Mouse (Mus musculus): ENCODE measurements around the gene Irf2bp1.
A peak's percentile ranks its signal among the peaks of the same experiment; 100 is the strongest.

Gene Irf2bp1

GRCm38 (mm10) chr7:19000421-19000820, 3.4 kb upstream of the Irf2bp1 start:
- no peak for DNase-seq (ENCODE audit: low read depth, low spot score)

DNA sequence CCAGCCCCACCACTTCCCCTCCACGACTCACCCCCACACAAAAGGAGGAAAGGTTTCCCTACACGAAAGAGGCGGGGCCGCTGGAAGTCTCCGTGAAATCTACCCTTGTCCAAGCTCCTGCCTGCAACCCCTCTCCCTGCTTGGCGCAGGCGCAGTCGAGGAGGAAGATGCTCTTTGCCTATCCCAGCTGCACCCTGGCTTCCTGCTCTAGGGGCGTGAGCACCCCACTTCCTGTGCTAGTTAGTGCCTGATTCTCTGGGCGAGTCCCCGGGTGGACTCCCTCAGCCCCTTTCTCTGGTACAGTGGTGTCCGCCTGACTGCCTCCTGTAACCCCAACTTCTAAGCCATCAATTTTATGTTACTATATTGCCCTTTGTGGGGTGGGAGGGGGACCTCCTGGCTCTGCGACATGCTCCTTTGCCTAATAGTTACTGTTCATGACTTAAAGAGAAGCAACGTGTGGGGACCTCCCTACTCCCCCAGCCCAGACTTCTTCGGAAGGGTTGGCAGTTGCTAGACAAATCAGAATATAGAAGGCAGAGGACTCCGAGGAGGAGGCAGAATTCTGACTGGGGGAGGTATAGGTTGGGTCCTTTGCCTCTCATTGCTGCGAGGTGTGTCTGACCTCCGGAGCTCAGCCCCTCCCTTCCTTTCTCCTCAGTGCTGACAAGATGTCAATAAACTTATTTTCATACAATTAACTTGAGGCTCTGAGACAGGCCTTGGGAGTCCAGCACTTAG, 2.6 kb upstream of the Irf2bp1 start:
- DNase-seq (ENCODE audit: low read depth, low spot score): peak; percentile 49

DNA sequence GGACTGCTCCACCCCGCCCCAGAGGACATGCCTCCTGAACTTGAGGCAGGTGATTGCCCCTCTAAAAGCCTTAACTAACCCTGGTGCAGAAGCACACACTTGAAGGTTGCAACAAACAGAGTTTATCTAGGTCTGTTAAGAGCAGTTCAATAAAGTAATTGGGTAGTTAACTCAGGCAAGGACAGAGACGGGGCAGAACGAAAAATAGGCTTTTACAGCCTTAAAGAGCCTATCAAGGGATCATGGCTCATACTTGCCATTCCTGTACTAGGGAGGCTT, 2.1 kb upstream of the Irf2bp1 start:
- DNase-seq (ENCODE audit: low read depth, low spot score): no peak

DNA sequence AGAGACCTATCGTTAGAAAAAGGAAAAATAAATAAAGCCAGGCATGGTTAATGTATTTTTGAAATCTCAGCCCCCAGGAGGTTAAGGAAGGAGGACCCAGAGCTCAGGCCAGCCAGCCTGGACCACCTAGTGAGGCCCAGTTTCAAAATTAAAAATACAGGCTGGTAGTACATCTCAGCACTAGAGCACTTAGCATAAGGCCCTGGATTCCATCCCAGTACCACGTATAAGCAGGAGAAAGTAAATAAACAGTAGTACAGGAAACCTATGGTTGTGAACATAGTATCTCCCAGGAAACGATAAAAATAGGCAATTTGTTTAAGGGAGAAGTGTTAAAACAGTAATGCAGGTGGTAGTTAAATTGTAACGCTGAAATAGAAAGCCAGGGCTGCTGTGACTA, 1.7 kb upstream of the Irf2bp1 start:
- DNase-seq (ENCODE audit: low read depth, low spot score): no peak

GRCm38 (mm10) chr7:19002848-19003498, 871 bp upstream of the Irf2bp1 start:
- peak; percentile 75 for DNase-seq (ENCODE audit: low read depth, low spot score)

GRCm38 (mm10) chr7:19004631-19005079, 811 bp downstream of the Irf2bp1 start:
- no peak for DNase-seq (ENCODE audit: low read depth, low spot score)

- no peak for DNase-seq (ENCODE audit: low read depth, low spot score)
Measured at GRCm38 (mm10) chr7:19005417-19006121, 1.7 kb downstream of the Irf2bp1 start.

- DNase-seq (ENCODE audit: low read depth, low spot score): peak; percentile 64
Measured at GRCm38 (mm10) chr7:19006476-19006875, 2.6 kb downstream of the Irf2bp1 start.

GRCm38 (mm10) chr7:19007026-19007977, 3.5 kb downstream of the Irf2bp1 start:
- DNase-seq (ENCODE audit: low read depth, low spot score): no peak

DNA sequence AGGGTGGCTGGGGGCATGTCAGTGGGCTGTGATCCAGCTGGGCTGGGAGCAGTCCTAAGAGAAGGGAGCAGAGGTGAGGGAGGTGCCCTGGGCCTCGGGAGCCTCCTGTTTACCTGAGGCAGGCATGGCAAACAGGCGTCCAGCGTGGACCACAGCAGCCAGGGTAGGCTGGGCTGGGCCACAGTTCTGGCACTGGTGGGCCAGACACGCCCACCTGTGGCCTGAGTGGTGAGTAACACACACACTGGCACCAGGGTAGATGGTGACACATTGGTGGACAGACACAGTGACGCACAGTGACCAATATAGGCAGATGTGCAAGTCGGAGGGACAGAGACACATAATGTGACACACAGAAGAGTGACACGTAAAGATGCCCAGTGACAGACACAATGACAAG, 6.7 kb downstream of the Irf2bp1 start:
- no peak for DNase-seq (ENCODE audit: low read depth, low spot score)

GRCm38 (mm10) chr7:19012025-19012621, 8.3 kb downstream of the Irf2bp1 start:
- no peak for DNase-seq (ENCODE audit: low read depth, low spot score)

- no peak for DNase-seq (ENCODE audit: low read depth, low spot score)
Measured at GRCm38 (mm10) chr7:19012882-19013281, 9.0 kb downstream of the Irf2bp1 start.

- DNase-seq (ENCODE audit: low read depth, low spot score): no peak
Measured at GRCm38 (mm10) chr7:19014452-19014851, 10.6 kb downstream of the Irf2bp1 start.

- no peak for DNase-seq (ENCODE audit: low read depth, low spot score)
Measured at GRCm38 (mm10) chr7:19016042-19016441, 12.2 kb downstream of the Irf2bp1 start.

DNA sequence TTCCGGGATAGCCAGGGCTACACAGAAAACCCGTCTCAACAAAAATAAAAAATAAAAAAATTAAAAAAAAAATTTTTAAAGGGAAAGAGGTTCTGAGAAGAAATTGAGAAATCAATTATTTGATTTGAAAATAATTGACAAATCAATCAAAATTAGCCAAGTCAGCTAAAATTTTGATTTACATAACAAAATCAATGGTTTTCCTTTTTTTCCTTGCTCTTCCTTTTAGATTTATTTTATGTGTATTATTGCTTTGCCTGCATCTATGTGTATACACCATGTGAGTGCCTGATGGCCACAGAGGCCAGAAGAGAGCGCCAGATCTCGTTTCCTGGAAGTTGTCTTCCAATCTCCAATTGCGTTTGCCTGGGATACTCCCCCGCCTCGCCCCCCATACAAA, 14.1 kb downstream of the Irf2bp1 start:
- no peak for DNase-seq (ENCODE audit: low read depth, low spot score)

- DNase-seq (ENCODE audit: low read depth, low spot score): no peak
Measured at GRCm38 (mm10) chr7:19021048-19021447, 17.2 kb downstream of the Irf2bp1 start.

DNA sequence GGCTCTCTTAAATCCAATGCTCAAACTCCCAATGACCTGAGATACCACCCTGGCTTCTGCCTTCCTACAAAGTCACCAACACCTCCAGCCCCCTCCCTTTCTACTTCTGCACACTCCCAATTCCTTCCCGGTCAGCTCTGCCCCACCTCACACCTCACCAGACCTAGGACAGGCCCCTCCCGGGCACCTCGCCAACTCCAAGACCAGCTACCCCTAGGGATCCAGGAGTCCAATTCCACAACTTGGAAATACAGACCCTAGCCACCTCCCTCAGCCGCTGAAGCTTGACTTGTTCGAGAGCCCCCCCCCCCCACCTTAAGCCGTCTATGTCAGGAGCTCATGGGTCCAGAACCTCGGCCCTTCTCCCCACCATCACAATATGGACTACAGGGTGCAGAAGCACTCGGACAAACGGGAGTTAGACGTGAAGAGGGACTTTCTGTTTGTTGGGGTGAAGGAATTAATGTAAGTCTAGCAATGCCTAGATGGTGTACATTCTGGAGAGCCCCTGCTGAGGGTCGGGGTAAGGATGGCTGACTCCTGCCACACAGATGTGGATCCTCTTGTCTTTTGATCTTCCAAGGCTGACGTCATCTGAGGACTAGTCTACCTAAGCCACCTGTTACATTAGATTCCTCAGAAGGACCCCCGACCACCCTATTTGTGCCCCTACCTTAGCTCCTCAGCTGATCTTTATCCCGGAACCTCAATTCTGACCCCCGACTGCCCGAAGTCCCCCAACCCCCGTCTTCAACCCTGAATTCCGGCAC, 18.5 kb downstream of the Irf2bp1 start:
- no peak for DNase-seq (ENCODE audit: low read depth, low spot score)

- peak; percentile 42 for DNase-seq (ENCODE audit: low read depth, low spot score)
Measured at GRCm38 (mm10) chr7:19023357-19023814, 19.5 kb downstream of the Irf2bp1 start, which contains the start of gene Foxa3. Gene Foxa3, minus strand, starts transcription at chr7:19023538.

DNA sequence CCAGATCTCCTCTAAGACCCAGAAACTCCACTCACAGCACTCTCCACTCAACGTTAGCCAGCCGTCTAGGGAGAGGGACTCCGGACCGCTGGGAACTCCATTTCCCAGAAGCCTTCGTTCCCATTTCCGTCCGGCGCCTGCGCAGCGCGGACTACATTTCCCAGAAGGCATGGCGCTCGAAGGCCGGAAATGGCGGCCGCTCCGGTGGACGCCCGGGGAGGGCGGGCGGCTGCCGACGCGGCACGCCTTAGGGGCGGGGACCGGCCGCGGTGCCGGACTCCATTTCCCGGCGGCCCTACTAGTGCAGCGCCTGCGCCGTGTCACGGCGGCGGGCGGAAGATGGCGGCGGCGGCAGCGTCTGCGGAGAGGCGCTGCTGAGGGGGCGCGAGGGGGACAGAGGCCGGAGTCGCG, 20.3 kb downstream of the Irf2bp1 start, which contains the start of gene Sympk:
Gene Sympk (plus strand): TSS at position 282 of the 411 bp plus-strand sequence.
- peak; percentile 89 for DNase-seq (ENCODE audit: low read depth, low spot score)

- DNase-seq (ENCODE audit: low read depth, low spot score): no peak
Measured at GRCm38 (mm10) chr7:19024581-19025255, 20.9 kb downstream of the Irf2bp1 start.

All from WW6 (cell line).